Mouse (Mus musculus): Measurements from ENCODE around the gene Hist2h2be. TPM values are rescaled to one million over a fixed set of nuclear protein-coding genes. Genes with fewer than 3 reads are reported as not detected.
"Not testable (repeated sequence)": the region's sequence is repeated elsewhere in the genome, so short reads cannot be mapped to it uniquely, and the experiment has no call there.

The Hist2h2be gene
- polyA plus RNA-seq, 1 experiment from 2014 or later: 4.7 TPM

DNA sequence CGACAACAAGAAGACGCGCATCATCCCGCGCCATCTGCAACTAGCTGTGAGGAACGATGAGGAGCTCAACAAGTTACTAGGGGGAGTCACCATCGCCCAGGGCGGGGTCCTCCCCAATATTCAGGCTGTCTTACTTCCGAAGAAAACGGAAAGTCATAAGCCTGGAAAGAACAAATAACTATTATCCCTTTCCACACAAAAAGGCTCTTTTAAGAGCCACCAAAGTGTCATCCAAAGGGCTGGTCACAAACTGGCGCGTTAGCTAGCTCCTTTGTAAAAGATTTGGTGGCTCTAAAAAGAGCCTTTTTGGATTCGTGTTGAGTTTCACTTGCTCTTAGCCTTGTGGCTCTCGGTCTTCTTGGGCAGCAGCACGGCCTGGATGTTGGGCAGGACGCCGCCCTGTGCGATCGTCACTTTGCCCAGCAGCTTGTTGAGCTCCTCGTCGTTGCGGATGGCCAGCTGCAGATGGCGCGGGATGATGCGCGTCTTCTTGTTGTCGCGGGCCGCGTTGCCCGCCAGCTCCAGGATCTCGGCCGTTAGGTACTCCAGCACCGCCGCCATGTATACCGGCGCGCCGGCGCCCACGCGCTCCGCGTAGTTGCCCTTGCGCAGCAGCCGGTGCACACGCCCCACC is 671 bp upstream of the Hist2h2be start:
- peak overlapping the region; percentile 78 for H3K9ac ChIP-seq (ENCODE audit: low read depth, low read length)
- WGBS: under 1% methylated on average over 31 of the region's 47 CpGs
- H3K4me2 ChIP-seq (ENCODE audit: low read length): peak overlapping the region; percentile 65
- peaks cover 25% of the 10 kb centered on the region for H3K4me1 ChIP-seq (ENCODE audit: control insufficient read depth, insufficient read depth, low read length)
- H3K27ac ChIP-seq (ENCODE audit: low read length): peak overlapping the region; percentile 98
- H3K36me3 ChIP-seq (ENCODE audit: control insufficient read depth, insufficient read depth, low read length); H3K27me3 ChIP-seq (ENCODE audit: control insufficient read depth, insufficient read depth, low read depth, low read length); H3K9me3 ChIP-seq (replicated peaks; ENCODE audit: control insufficient read depth, low read length, poor library complexity, severe bottlenecking): not testable (repeated sequence)
- peak overlapping the region; percentile 67 for H3K4me3 ChIP-seq (ENCODE audit: low read depth, low read length)
- ATAC-seq: peak; percentile 9

DNA sequence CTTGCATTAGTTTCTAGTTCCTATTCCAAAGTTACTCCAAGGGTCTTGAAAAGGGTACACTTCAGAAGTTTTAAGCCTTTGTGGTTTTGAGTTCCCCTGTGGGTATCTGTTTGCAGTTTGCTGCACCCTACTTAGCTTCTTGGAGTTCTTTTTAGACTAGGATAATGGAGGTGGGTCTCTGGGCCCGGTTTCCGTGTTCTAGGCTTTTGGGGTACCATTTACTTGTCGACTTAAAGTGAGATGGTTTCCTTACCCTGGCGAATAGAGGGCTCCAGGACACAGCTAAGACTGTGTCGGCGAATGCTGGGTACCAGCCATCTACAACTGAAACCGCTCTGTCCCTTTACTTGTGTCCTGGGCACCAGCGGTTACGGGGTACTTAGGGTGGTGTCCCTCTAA is 720 bp downstream of the Hist2h2be start:
- H3K4me3 ChIP-seq (ENCODE audit: low read depth, low read length): peak overlapping the region; percentile 67
- H3K4me2 ChIP-seq (ENCODE audit: low read length): peak overlapping the region; percentile 65

DNA sequence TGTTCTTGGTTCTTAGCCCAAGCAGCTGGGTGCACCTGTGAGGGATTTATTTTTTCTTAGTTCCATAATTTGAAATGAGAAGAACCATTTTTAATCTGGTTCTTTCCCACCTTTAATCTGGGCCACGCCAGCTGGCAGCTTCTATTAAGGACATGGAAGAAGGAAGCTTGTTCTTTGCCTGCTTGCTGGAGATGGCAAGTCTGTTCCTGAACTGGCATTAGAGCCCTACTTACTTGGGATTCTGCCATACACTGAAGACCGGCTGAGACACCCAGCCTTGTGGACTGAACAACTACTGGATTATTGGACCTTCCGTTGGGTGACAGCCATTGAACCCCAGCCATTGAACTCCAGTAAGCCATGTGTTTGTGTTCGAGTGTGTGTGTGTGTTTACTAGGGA is 1.9 kb downstream of the Hist2h2be start:
- peak overlapping the region; percentile 65; the same call in 1 of the 2 replicates for H3K4me2 ChIP-seq (ENCODE audit: low read length)
- H3K36me3 ChIP-seq (ENCODE audit: control insufficient read depth, insufficient read depth, low read length): no peaks in the 10 kb centered on the region
- no peak overlapping the region for H3K4me3 ChIP-seq (ENCODE audit: low read depth, low read length)
- ATAC-seq: no peak
- H3K4me1 ChIP-seq (ENCODE audit: control insufficient read depth, insufficient read depth, low read length): peaks cover 25% of the 10 kb centered on the region
- H3K9me3 ChIP-seq (replicated peaks; ENCODE audit: control insufficient read depth, low read length, poor library complexity, severe bottlenecking): no peaks in the 10 kb centered on the region
- WGBS: 85% methylated on average over 4 of the region's 4 CpGs
- no peaks in the 10 kb centered on the region for H3K27me3 ChIP-seq (ENCODE audit: control insufficient read depth, insufficient read depth, low read depth, low read length)
- no peak overlapping the region for H3K9ac ChIP-seq (ENCODE audit: low read depth, low read length)
- H3K27ac ChIP-seq (ENCODE audit: low read length): no peak overlapping the region

More for the DNA sequence above, 720 bp downstream of the Hist2h2be start:
- H3K36me3 ChIP-seq (ENCODE audit: control insufficient read depth, insufficient read depth, low read length): no peaks in the 10 kb centered on the region
- H3K27ac ChIP-seq (ENCODE audit: low read length): peak overlapping the region; percentile 98
- no peaks in the 10 kb centered on the region for H3K9me3 ChIP-seq (replicated peaks; ENCODE audit: control insufficient read depth, low read length, poor library complexity, severe bottlenecking)
- peaks cover 25% of the 10 kb centered on the region for H3K4me1 ChIP-seq (ENCODE audit: control insufficient read depth, insufficient read depth, low read length)
- H3K9ac ChIP-seq (ENCODE audit: low read depth, low read length): peak overlapping the region; percentile 78
- no peak for ATAC-seq
- 9% methylated on average over 9 of the region's 9 CpGs for WGBS
- no peaks in the 10 kb centered on the region for H3K27me3 ChIP-seq (ENCODE audit: control insufficient read depth, insufficient read depth, low read depth, low read length)

DNA sequence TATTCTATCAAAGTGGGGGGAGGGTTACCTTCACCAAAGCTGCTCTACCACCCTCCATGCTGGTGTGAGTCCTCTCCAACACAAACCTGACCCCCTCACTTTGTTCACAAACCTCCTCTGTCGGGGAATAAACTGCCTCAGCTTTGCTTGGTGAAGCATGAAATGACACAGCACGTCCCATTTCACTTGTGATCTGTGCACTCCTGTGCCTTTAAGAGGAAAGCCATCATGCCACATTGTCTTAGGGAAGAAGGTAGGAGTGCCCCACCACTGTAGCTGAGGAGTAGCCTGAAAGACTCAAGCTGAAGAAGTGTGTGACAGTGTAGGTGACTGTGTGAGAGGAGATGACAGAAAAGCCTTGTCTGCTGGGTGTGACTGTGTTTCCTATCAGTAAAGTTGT is 4.5 kb downstream of the Hist2h2be start:
- no peaks in the 10 kb centered on the region for H3K27me3 ChIP-seq (ENCODE audit: control insufficient read depth, insufficient read depth, low read depth, low read length)
- no peak overlapping the region for H3K4me2 ChIP-seq (ENCODE audit: low read length)
- H3K36me3 ChIP-seq (ENCODE audit: control insufficient read depth, insufficient read depth, low read length): no peaks in the 10 kb centered on the region
- no peak overlapping the region for H3K4me3 ChIP-seq (ENCODE audit: low read depth, low read length)
- no peak overlapping the region for H3K9ac ChIP-seq (ENCODE audit: low read depth, low read length)
- WGBS: 9% methylated on average over 2 of the region's 2 CpGs
- H3K9me3 ChIP-seq (replicated peaks; ENCODE audit: control insufficient read depth, low read length, poor library complexity, severe bottlenecking): no peaks in the 10 kb centered on the region
- peaks cover 18% of the 10 kb centered on the region for H3K4me1 ChIP-seq (ENCODE audit: control insufficient read depth, insufficient read depth, low read length)
- ATAC-seq: no peak
- H3K27ac ChIP-seq (ENCODE audit: low read length): no peak overlapping the region

DNA sequence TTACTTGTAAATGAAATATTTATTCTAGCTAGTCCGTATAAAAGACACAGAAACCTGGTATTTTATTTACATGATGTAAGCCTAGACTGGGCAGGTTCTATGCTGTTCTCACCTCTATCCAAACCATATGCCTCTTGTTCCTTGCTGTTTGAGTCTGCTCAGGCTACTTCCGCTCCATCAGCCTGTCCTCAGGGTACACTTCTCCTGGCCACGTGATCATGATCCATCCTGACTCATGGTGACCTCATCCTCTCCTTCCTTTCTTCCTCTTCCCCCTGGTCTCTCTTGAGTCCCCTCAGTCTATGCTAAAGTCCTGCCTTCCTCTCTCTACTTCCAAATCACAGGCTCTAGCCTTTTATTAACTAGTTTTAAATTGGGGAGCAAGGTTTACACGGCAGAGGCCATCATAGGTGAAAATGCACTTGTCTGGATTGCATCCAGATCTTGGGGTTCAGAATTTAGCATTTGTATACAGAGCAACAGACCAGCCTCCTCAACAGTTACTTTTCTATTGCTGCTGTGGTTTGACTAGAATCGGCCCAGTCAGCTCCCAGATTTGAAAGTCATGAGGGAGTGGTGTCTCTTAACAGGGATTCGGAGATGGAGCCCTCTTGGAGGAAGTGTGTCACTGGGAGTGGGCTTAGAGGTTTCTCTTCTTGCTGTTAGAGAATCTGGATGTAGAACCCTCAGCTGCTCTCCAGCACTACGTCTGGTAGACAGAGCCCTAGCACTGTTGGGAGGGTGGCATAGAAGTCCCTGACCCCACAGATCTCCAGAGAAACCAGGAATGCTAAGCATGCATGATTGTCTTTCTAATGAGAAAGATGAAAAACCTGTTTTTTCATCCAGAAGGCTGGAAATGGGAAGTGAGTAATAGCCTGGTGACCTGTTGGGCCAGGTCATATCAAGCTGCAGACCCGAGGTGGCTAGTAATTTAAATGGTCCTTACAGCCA is 6.1 kb downstream of the Hist2h2be start:
- H3K9ac ChIP-seq (ENCODE audit: low read depth, low read length): no peak overlapping the region
- no peaks in the 10 kb centered on the region for H3K9me3 ChIP-seq (replicated peaks; ENCODE audit: control insufficient read depth, low read length, poor library complexity, severe bottlenecking)
- H3K4me2 ChIP-seq (ENCODE audit: low read length): no peak overlapping the region
- no peak overlapping the region for H3K27ac ChIP-seq (ENCODE audit: low read length)
- 83% methylated on average over 8 of the region's 8 CpGs for WGBS
- H3K27me3 ChIP-seq (ENCODE audit: control insufficient read depth, insufficient read depth, low read depth, low read length): no peaks in the 10 kb centered on the region
- H3K4me3 ChIP-seq (ENCODE audit: low read depth, low read length): no peak overlapping the region
- no peak for ATAC-seq
- no peaks in the 10 kb centered on the region for H3K36me3 ChIP-seq (ENCODE audit: control insufficient read depth, insufficient read depth, low read length)
- H3K4me1 ChIP-seq (ENCODE audit: control insufficient read depth, insufficient read depth, low read length): peaks cover 12% of the 10 kb centered on the region

DNA sequence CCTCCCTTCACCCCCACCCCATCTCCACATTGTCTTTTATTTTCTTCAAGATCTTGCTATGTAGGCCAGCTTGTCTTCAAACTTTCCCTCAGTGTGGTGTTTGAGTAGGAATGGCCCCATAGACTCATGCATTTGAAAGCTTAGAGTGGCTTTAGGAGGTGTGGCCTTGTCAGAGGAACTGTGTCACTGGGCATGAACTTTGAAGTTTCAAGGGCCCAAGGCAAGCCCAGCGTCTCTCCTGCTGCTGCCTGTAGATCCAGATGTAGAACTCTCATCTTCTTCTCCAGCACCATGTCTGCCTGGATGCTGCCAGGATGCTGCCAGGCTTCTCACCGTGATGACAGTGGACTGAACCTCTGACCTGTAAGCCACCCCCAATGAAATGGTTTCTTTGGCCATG is 7.9 kb downstream of the Hist2h2be start:
- Histone ChIP-seq H3K36me3 (ENCODE audit: control insufficient read depth, insufficient read depth, low read length) (no peaks in the 10 kb centered on the region), H3K9me3 (replicated peaks; ENCODE audit: control insufficient read depth, low read length, poor library complexity, severe bottlenecking) (no peaks in the 10 kb centered on the region), H3K4me1 (ENCODE audit: control insufficient read depth, insufficient read depth, low read length) (0 out of 2 replicates have a peak, but pooled peaks cover 4% of the 10 kb centered on the region), H3K9ac (ENCODE audit: low read depth, low read length) (no peak overlapping the region), H3K27ac (ENCODE audit: low read length) (no peak overlapping the region), H3K27me3 (ENCODE audit: control insufficient read depth, insufficient read depth, low read depth, low read length) (no peaks in the 10 kb centered on the region), H3K4me3 (ENCODE audit: low read depth, low read length) (no peak overlapping the region), H3K4me2 (ENCODE audit: low read length) (no peak overlapping the region)
- WGBS: 73% methylated on average over 2 of the region's 2 CpGs
- ATAC-seq: no peak

DNA sequence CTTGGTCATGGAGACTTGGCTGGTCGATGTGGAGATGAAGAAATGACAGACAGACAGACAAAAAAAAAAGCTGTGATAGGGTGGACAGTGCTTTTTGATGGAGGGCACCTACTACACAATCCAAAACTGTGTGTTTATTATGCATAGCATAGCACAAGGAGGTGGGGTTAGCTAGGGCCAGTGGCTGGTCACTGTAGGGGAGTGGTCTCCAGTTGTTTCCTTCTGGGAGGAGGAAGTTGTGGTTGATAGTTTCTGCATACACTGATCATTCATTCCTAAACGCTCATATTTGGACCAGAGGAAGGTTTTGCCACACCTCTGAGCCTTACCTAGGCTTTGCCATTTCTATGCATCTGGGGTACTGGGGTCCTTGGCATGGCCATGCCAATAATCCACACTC is 9.5 kb downstream of the Hist2h2be start:
- no peak overlapping the region for H3K9ac ChIP-seq (ENCODE audit: low read depth, low read length)
- no peak for ATAC-seq
- H3K4me2 ChIP-seq (ENCODE audit: low read length): no peak overlapping the region
- H3K4me3 ChIP-seq (ENCODE audit: low read depth, low read length): no peak overlapping the region
- no peak overlapping the region for H3K27ac ChIP-seq (ENCODE audit: low read length)
- no peaks in the 10 kb centered on the region for H3K27me3 ChIP-seq (ENCODE audit: control insufficient read depth, insufficient read depth, low read depth, low read length)
- 83% methylated on average over 2 of the region's 2 CpGs for WGBS
- H3K36me3 ChIP-seq (ENCODE audit: control insufficient read depth, insufficient read depth, low read length): no peaks in the 10 kb centered on the region
- no peaks in the 10 kb centered on the region for H3K4me1 ChIP-seq (ENCODE audit: control insufficient read depth, insufficient read depth, low read length)
- no peaks in the 10 kb centered on the region for H3K9me3 ChIP-seq (replicated peaks; ENCODE audit: control insufficient read depth, low read length, poor library complexity, severe bottlenecking)

DNA sequence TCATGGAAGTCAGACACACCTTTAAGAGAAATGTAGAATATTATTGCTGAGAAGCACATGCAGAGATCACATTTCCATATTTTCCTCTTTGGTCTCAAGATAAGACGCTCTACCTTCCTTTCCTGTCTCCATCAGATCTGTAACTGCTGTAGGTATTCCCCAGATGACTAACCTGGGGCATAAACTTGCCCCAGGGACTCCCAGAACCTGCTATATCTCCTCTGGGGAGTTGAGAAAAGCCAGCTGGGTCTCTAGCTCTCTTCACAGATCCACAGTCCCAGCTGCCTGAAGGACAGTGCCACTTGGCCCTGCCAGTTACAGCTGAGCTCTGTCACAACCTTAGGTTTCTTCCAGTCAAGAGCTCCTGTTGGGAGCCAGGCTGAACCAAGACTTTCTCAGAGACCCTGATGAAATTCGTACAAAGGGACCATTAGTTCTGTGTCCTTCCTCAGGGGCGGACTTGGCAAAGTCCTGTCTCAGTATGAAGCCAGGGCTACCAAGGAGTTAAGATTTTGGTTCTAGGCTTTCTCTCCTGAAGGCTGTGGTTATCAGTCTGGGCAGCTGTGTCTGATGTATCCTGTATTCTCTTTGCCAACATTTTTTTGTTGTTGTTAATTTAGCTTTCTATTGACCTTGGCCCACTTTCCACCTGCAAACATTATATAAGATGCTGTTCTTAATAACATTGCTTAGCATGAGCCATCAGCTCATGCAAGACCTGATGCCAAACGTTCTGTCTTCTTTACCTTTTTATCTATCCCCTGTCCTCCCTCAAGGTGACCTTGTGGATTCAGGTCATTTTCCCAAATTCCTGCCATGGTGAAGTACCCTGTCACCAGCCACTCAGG is 10.2 kb downstream of the Hist2h2be start:
- no peak overlapping the region for H3K9ac ChIP-seq (ENCODE audit: low read depth, low read length)
- H3K9me3 ChIP-seq (replicated peaks; ENCODE audit: control insufficient read depth, low read length, poor library complexity, severe bottlenecking): no peaks in the 10 kb centered on the region
- no peaks in the 10 kb centered on the region for H3K27me3 ChIP-seq (ENCODE audit: control insufficient read depth, insufficient read depth, low read depth, low read length)
- no peak overlapping the region for H3K27ac ChIP-seq (ENCODE audit: low read length)
- WGBS: 83% methylated on average over 4 of the region's 4 CpGs
- no peak overlapping the region for H3K4me3 ChIP-seq (ENCODE audit: low read depth, low read length)
- no peaks in the 10 kb centered on the region for H3K36me3 ChIP-seq (ENCODE audit: control insufficient read depth, insufficient read depth, low read length)
- no peaks in the 10 kb centered on the region for H3K4me1 ChIP-seq (ENCODE audit: control insufficient read depth, insufficient read depth, low read length)
- no peak for ATAC-seq
- no peak overlapping the region for H3K4me2 ChIP-seq (ENCODE audit: low read length)

Data from midbrain, embryonic 16.5 days (tissue).